Mouse (Mus musculus) liver, embryonic 13.5 days (tissue): Measurements from ENCODE around the gene Zfp750. TPM values are rescaled to one million over a fixed set of nuclear protein-coding genes. Genes with fewer than 3 reads are reported as not detected.

Experiments
- polyA plus RNA-seq: library from polyadenylated mRNA; unstranded; fragments of >200 nt; fragmentation: Nextera tagmentation; extraction: Ambion mirVana; gene quantifications from 2 replicates; pipeline ENCODE4 v1.2.1, GENCODE M21; 2015

Gene Zfp750
- polyA plus RNA-seq, 1 experiment from 2014 or later, result 0.22 TPM

Other genes with a start within 250 kb of the Zfp750 start
- gene Wdr45b, start 164.9 kb downstream of the Zfp750 start, polyA plus RNA-seq, result 21.8 and 23.2 TPM in 2 replicates
- 0.82 and 0.88 TPM in 2 replicates for gene Rab40b, start 131.1 kb downstream of the Zfp750 start, polyA plus RNA-seq
- 27.6 and 31.4 TPM in 2 replicates for gene Fn3krp, start 97.9 kb downstream of the Zfp750 start, polyA plus RNA-seq
- gene Fn3k, start 84.4 kb downstream of the Zfp750 start, polyA plus RNA-seq, result 40.6 and 42.7 TPM in 2 replicates
- gene Tbcd, start 67.4 kb downstream of the Zfp750 start, polyA plus RNA-seq, result 22.2 and 23.0 TPM in 2 replicates
- 1.9 and 2.1 TPM in 2 replicates for gene B3gntl1, start 153.8 kb upstream of the Zfp750 start, polyA plus RNA-seq
- gene Metrnl, start 182.2 kb upstream of the Zfp750 start, polyA plus RNA-seq, result 3.5 and 3.7 TPM in 2 replicates